Mouse (Mus musculus): ENCODE data around the gene Naa35. TPM values are rescaled to one million over a fixed set of nuclear protein-coding genes. Genes with fewer than 3 reads are reported as not detected.

The Naa35 gene
- polyA plus RNA-seq, 1 experiment from 2014 or later = 70.6 TPM

DNA sequence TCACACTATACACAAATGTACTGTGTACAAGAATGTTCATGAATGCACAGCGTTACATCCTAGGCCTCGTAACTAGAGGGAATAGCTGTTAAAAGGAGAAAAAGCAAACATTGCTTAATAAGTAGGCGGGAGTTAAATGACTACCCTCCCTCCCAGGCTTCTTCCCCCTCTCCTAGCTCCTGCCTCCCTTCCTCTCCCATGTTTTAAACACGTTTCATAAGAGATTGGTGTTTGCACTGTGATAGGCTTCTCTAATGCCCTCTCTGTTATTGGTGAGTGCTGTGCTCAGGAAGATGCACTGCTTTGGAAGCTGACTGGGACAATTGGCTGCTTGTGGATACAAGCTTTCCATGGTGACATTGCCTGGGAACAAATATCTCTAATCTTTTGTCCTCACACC lies 30.5 kb downstream of the Naa35 start:
- 54% methylated on average over 4 of the region's 4 CpGs for WGBS
- Histone ChIP-seq H3K27ac (no peak overlapping the region), H3K36me3 (peaks cover 4% of the 10 kb centered on the region; the same call in 1 of the 2 replicates)

DNA sequence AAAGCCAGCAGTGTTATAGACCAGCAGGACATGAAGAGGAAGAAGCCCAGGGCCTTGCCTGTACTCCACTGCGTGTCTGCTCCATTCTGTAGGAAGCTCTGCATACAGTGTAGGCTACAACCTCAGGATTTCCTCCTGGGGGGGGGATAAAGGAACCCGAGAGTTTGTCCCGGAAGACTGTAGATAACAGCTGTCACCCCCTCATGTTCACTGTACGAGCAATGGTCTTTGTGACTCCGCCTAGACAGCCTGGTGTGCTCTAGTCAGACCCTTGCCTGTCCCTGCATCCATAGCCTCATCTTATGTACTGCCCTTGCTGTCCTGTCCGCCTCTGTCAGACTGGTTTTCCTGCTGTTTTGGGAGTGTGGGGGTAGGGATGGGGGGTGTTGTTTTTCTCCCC lies 33.4 kb downstream of the Naa35 start:
- Histone ChIP-seq H3K4me3 (replicated peaks) (no peak overlapping the region), H3K4me2 (replicated peaks) (no peak overlapping the region), H3K4me1 (replicated peaks) (0 out of 2 replicates have a peak, but pooled peaks cover 3% of the 10 kb centered on the region), H3K27ac (no peak overlapping the region), H3K9me3 (no peaks in the 10 kb centered on the region), H3K36me3 (no peaks in the 10 kb centered on the region; the same call in 1 of the 2 replicates), H3K27me3 (replicated peaks) (no peaks in the 10 kb centered on the region), H3K9ac (no peak overlapping the region)
- WGBS = 83% methylated on average over 6 of the region's 6 CpGs
- ATAC-seq = no peak

More for the DNA sequence above, 30.5 kb downstream of the Naa35 start:
- 0 out of 2 replicates have a peak, but pooled peaks cover 3% of the 10 kb centered on the region for H3K4me1 ChIP-seq (replicated peaks)
- H3K4me3 ChIP-seq (replicated peaks) = no peak overlapping the region
- no peaks in the 10 kb centered on the region for H3K9me3 ChIP-seq
- H3K9ac ChIP-seq = no peak overlapping the region
- peak; percentile 53 for ATAC-seq
- no peak overlapping the region for H3K4me2 ChIP-seq (replicated peaks)
- no peaks in the 10 kb centered on the region for H3K27me3 ChIP-seq (replicated peaks)

DNA sequence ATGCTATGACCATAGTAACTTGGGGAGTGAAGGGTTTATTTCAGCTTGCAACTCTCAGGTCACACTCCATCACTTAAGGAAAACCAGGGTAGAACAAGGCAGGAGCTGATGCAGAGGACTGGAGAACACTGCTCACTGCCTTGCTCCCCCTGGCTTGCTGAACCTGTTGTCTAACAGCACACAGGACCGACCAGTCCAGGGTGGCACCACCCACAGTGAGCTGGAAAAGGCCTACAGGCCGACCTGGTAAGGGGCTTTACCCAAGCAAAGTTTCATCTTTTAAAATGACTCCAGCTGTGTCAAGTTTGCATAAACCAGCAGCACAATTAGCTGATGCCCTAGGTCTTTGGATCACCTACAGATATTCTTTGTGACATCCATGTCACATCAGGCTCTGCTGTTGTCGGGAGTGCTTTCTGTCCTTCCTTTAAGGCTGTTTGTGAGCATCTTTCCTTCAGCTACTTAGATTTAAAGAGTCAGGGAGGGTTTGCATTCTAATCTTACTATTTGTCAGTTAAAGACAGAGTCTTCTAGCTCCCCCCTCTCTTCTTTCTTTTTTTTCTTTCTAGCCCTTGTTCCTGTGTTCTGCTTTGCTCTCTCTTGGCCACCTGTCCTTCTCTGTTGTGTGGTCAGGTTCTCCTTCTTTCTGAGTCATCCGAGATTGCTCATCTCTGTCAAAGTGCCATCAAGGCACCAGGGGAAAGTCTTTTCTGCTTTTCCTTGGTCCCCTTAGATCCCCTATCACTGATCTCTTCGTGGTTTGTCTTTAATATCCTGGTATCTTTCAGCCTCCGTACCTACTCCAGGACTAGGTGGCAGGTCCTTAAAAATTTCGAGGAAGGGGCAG lies 36.8 kb downstream of the Naa35 start:
- Histone ChIP-seq H3K4me2 (replicated peaks) (no peak overlapping the region), H3K9ac (no peak overlapping the region), H3K4me3 (replicated peaks) (no peak overlapping the region), H3K36me3 (no peaks in the 10 kb centered on the region), H3K4me1 (replicated peaks) (no peaks in the 10 kb centered on the region), H3K27ac (no peak overlapping the region), H3K27me3 (replicated peaks) (no peaks in the 10 kb centered on the region), H3K9me3 (no peaks in the 10 kb centered on the region)
- WGBS = 87% methylated on average over 7 of the region's 7 CpGs
- ATAC-seq = no peak

DNA sequence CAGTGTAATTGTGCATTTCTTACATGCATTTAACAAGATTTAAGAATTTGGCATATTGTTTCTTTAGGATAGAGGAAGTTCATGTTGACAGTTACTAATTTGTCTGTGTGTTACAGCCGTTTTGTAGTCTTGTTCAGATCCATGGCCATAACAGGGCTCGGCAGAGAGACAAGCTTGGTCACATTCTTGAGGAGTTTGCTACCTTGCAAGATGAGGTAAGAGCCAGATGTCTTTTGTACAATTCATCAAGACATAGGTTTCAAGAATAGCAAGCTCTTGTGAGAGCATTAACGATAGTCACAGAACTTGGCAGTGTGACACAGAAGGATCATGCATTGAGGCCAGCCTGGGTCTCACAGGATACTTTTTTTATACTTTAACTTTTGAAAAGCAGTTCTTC lies 39.3 kb downstream of the Naa35 start:
- WGBS = 75% methylated on average over 3 of the region's 3 CpGs
- H3K9ac ChIP-seq = no peak overlapping the region
- ATAC-seq = no peak
- H3K36me3 ChIP-seq = peaks cover 7% of the 10 kb centered on the region; the same call in 1 of the 2 replicates
- H3K4me3 ChIP-seq (replicated peaks) = no peak overlapping the region
- no peak overlapping the region for H3K27ac ChIP-seq
- no peak overlapping the region for H3K4me2 ChIP-seq (replicated peaks)
- no peaks in the 10 kb centered on the region for H3K9me3 ChIP-seq
- H3K4me1 ChIP-seq (replicated peaks) = no peaks in the 10 kb centered on the region
- no peaks in the 10 kb centered on the region for H3K27me3 ChIP-seq (replicated peaks)

DNA sequence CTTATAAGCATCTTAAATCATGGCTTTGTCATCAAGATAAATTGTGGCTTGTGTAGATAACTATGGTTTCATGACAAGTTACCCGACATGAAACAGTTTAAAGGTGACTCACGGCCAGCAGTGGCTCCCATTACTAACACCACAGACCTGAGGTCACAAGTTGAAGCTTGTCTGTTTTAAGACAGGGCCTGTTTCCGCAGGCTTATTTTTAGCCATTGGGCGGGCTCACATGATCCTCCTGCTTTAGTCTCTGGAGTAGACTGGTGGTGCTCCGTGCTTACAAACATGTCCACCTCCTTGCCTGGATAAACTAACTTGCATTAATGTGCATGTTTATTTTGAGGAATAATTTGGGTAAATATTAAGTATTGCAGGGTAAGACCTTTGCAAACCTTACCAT lies 39.8 kb downstream of the Naa35 start:
- no peak overlapping the region for H3K27ac ChIP-seq
- H3K4me1 ChIP-seq (replicated peaks) = no peaks in the 10 kb centered on the region
- WGBS = 74% methylated on average over 5 of the region's 5 CpGs
- H3K27me3 ChIP-seq (replicated peaks) = no peaks in the 10 kb centered on the region
- no peak overlapping the region for H3K4me3 ChIP-seq (replicated peaks)
- no peak overlapping the region for H3K4me2 ChIP-seq (replicated peaks)
- no peaks in the 10 kb centered on the region for H3K9me3 ChIP-seq
- H3K36me3 ChIP-seq = peaks cover 12% of the 10 kb centered on the region
- H3K9ac ChIP-seq = no peak overlapping the region
- ATAC-seq = no peak

DNA sequence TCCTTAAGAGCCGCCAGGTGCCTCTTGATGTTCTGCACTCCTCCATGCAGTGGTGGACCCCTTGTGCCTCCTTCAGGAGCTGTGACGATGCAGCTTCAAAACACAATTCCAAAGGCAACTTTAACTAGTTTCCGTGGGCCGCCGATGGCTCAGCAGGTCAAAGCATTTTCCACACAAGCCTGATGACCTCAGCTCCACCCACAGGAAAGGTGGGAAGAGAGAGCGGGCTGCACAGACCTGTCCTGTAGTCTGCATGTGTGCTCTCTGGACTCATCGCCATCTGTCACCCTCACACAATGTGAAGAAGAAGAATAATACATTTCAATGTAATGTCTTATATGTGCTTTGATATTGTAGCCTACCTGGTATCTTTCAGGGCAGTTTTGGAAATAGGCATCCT lies 41.7 kb downstream of the Naa35 start:
- 85% methylated on average over 7 of the region's 7 CpGs for WGBS
- no peaks in the 10 kb centered on the region for H3K27me3 ChIP-seq (replicated peaks)
- H3K27ac ChIP-seq = no peak overlapping the region
- peaks cover 13% of the 10 kb centered on the region for H3K36me3 ChIP-seq
- no peak overlapping the region for H3K9ac ChIP-seq
- no peak overlapping the region for H3K4me3 ChIP-seq (replicated peaks)
- no peak for ATAC-seq
- no peak overlapping the region for H3K4me2 ChIP-seq (replicated peaks)
- H3K9me3 ChIP-seq = no peaks in the 10 kb centered on the region
- H3K4me1 ChIP-seq (replicated peaks) = no peaks in the 10 kb centered on the region

DNA sequence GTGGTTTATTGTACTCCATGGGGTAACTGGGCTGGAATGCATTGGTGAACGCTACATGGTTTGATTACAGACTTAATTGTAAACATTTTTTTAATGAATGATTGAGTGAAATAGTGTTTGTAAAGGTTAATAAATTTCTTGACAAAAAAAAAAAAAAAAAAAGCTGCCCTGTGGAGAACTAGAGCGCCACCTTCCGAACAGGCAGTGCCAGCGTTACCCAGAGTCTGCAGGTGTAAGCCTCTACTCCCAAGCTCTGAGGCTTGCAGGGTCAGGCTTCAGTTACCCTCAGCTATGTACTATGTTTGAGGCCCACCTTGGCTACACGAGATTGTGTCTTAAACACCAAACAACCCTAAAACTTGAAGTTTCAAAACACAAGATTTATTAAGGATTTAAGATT lies 49.6 kb downstream of the Naa35 start:
- no peak overlapping the region for H3K9ac ChIP-seq
- no peak for ATAC-seq
- H3K9me3 ChIP-seq = no peaks in the 10 kb centered on the region
- WGBS = 71% methylated on average over 5 of the region's 5 CpGs
- H3K4me1 ChIP-seq (replicated peaks) = no peaks in the 10 kb centered on the region
- no peak overlapping the region for H3K4me2 ChIP-seq (replicated peaks)
- H3K27ac ChIP-seq = no peak overlapping the region
- no peak overlapping the region for H3K4me3 ChIP-seq (replicated peaks)
- H3K36me3 ChIP-seq = peaks cover 31% of the 10 kb centered on the region
- H3K27me3 ChIP-seq (replicated peaks) = no peaks in the 10 kb centered on the region

DNA sequence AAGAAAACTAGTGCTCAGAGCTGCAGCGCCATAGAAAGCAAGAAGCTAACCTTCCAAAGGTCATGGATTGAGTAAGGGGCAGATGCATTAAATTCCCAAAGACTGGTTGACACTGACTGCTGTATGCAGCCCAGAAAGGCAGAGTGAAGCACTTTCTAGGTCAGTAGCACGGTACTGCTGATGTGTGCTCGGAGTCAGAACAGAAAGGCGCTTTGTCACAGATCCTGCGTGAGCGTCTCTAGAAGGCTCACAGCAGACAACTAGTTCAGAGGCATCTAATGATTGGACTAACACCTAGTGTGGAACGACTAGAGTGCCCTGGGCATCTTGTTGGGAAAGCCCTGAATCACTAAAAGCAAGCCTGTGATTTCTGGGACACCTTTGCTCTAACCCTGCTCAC lies 52.7 kb downstream of the Naa35 start:
- H3K4me2 ChIP-seq (replicated peaks) = no peak overlapping the region
- peaks cover 31% of the 10 kb centered on the region for H3K36me3 ChIP-seq
- no peak for ATAC-seq
- no peaks in the 10 kb centered on the region for H3K9me3 ChIP-seq
- H3K27me3 ChIP-seq (replicated peaks) = no peaks in the 10 kb centered on the region
- no peak overlapping the region for H3K9ac ChIP-seq
- no peak overlapping the region for H3K4me3 ChIP-seq (replicated peaks)
- no peaks in the 10 kb centered on the region for H3K4me1 ChIP-seq (replicated peaks)
- no peak overlapping the region for H3K27ac ChIP-seq
- 91% methylated on average over 7 of the region's 7 CpGs for WGBS

DNA sequence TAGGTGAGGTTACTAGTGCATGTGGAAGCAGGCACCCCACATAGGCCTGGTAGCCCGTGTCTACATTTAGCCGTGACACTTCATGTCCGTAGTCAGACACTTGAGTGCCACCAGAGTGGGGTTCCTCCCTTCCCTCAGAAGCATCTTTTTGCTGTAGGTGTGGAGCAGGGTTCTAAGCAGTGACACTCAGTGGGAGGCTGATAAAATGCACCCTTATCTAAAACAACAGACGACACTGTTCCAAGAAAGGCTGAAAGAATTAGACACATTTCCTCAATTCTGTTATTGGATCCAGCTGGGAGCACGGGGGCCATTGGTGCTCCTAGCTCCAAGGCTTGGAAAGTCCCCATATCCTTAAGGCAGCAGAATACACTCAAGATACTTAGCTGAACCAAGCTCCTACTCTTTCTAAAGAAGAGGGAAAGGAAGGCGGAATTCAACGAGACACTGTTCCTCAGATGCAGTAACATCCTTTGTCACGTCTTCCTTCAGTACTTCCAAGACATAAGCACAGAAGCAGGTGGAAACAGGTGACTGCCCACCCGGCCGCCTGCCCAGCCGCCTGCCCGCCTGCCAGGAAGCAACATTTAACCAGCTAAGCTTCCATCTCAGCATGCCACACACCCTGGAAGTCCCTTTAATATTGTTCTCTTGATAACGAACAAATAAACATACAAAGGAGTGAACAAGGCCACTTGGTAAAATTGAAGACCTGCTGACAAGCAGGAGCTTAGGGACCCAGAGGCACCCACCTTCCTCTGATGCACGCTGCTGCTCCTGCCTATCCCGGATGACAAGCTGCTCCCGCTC lies 54.5 kb downstream of the Naa35 start:
- Histone ChIP-seq H3K27ac (no peak overlapping the region), H3K27me3 (replicated peaks) (no peaks in the 10 kb centered on the region), H3K9ac (no peak overlapping the region), H3K4me2 (replicated peaks) (no peak overlapping the region), H3K36me3 (peaks cover 24% of the 10 kb centered on the region), H3K4me1 (replicated peaks) (no peaks in the 10 kb centered on the region), H3K4me3 (replicated peaks) (no peak overlapping the region), H3K9me3 (no peaks in the 10 kb centered on the region)
- WGBS = 88% methylated on average over 16 of the region's 16 CpGs
- ATAC-seq = no peak

DNA sequence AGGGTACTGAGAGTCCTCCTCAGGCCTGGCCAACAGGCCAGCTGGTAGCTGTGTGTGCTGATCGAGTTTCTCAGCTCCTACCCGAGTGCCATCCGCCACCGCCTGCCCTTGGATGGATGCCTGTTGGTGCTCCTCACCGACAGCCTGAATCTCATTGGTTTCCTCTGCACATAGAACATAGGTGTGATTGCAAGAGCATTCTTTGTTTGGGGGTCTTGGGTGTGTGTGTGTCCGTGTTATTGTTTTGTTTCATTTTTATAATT lies 55.0 kb downstream of the Naa35 start:
- no peak overlapping the region for H3K4me3 ChIP-seq (replicated peaks)
- no peak for ATAC-seq
- no peak overlapping the region for H3K9ac ChIP-seq
- H3K36me3 ChIP-seq = peaks cover 20% of the 10 kb centered on the region
- H3K27me3 ChIP-seq (replicated peaks) = no peaks in the 10 kb centered on the region
- no peak overlapping the region for H3K27ac ChIP-seq
- no peaks in the 10 kb centered on the region for H3K9me3 ChIP-seq
- WGBS = 89% methylated on average over 6 of the region's 6 CpGs
- H3K4me1 ChIP-seq (replicated peaks) = no peaks in the 10 kb centered on the region
- no peak overlapping the region for H3K4me2 ChIP-seq (replicated peaks)

DNA sequence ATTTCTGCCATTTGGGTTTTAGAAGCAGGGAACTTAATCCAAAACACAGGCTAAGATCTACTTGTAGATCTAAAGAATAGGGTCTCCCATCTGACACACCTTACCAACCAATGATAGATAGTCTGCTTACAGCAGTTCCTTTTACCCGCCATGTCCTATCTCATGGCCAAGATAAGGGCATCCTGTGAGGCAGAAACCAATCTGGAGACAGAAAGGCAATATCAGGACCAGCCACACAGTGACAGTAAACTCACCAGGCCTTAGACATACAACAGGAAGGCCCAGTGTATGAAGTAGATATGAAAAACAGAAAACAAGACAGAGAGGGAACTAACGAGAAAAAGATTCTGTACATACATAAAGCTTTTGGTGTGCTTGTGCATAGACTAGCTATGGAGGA lies 57.8 kb downstream of the Naa35 start:
- Histone ChIP-seq H3K27me3 (replicated peaks) (no peaks in the 10 kb centered on the region), H3K9ac (no peak overlapping the region), H3K27ac (no peak overlapping the region), H3K4me1 (replicated peaks) (no peaks in the 10 kb centered on the region), H3K4me3 (replicated peaks) (no peak overlapping the region), H3K36me3 (peaks cover 4% of the 10 kb centered on the region; the same call in 1 of the 2 replicates), H3K4me2 (replicated peaks) (no peak overlapping the region), H3K9me3 (no peaks in the 10 kb centered on the region)
- peak; percentile 39; the same call in 1 of the 2 replicates for ATAC-seq
- WGBS = 78% methylated on average over 2 of the region's 2 CpGs

DNA sequence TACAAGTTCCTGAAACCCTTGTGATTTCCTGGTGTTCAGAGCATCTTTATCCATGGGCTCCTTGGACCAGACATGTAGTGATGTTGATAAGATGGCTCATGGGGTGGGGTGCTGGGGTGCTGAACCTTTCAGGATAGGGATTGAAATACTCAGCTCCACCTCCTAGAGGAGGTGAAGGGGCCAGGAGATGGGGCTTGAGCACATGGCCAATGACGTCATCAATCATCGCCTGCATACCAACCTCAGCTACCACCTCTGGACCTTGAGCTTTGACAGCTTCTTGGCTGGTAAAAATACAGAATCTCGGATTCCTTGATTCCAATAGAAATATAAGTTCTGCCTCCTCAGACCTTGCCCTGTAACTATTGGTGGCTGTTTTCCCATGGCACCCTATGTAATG lies 60.4 kb downstream of the Naa35 start:
- Histone ChIP-seq H3K9ac (no peak overlapping the region), H3K27me3 (replicated peaks) (no peaks in the 10 kb centered on the region), H3K4me1 (replicated peaks) (no peaks in the 10 kb centered on the region), H3K27ac (no peak overlapping the region), H3K4me2 (replicated peaks) (no peak overlapping the region), H3K36me3 (0 out of 2 replicates have a peak, but pooled peaks cover 4% of the 10 kb centered on the region), H3K9me3 (no peaks in the 10 kb centered on the region), H3K4me3 (replicated peaks) (no peak overlapping the region)
- no peak for ATAC-seq
- 82% methylated on average over 3 of the region's 3 CpGs for WGBS
